Mouse (Mus musculus) frontal cortex, adult (tissue): ENCODE measurements around the gene Dnm2.
"Not testable (repeated sequence)": the region's sequence is repeated elsewhere in the genome, so short reads cannot be mapped to it uniquely, and the experiment has no call there.

Experiments used
- ATAC-seq: cut with Nextera tagmentation; 2 replicates; pipeline ENCODE4 v1.9.2; 2017; ENCODE audit warnings: mild to moderate bottlenecking, moderate library complexity, mixed read lengths; ENCODE audit not compliant: low TSS enrichment

Dnm2 gene

GRCm38 (mm10) chr9:21505767-21506166, 81.1 kb downstream of the Dnm2 start:
- ATAC-seq = no peak

GRCm38 (mm10) chr9:21507753-21508430, 83.2 kb downstream of the Dnm2 start:
- no peak for ATAC-seq

- no peak for ATAC-seq
Observed at GRCm38 (mm10) chr9:21508871-21509404, 84.2 kb downstream of the Dnm2 start.

- ATAC-seq = peak; percentile 89
Observed at GRCm38 (mm10) chr9:21509772-21510688, 85.3 kb downstream of the Dnm2 start, which contains the start of gene Tmed1. Gene Tmed1, minus strand, starts transcription at chr9:21510252.

GRCm38 (mm10) chr9:21510689-21511015, 85.9 kb downstream of the Dnm2 start:
- no peak for ATAC-seq

- ATAC-seq = no peak
Observed at GRCm38 (mm10) chr9:21511052-21511451, 86.3 kb downstream of the Dnm2 start.

GRCm38 (mm10) chr9:21513466-21513865, 88.8 kb downstream of the Dnm2 start:
- ATAC-seq = no peak

- no peak for ATAC-seq
Observed at GRCm38 (mm10) chr9:21517947-21518495, 93.3 kb downstream of the Dnm2 start.

GRCm38 (mm10) chr9:21518690-21519089, 94.0 kb downstream of the Dnm2 start:
- ATAC-seq = not testable (repeated sequence)

GRCm38 (mm10) chr9:21525142-21525936, 100.6 kb downstream of the Dnm2 start:
- ATAC-seq = no peak

GRCm38 (mm10) chr9:21525937-21526633, 101.4 kb downstream of the Dnm2 start, which contains the start of gene AB124611:
Gene AB124611, plus strand, starts transcription at chr9:21526176.
- ATAC-seq = no peak

- ATAC-seq = no peak
Observed at GRCm38 (mm10) chr9:21526634-21526944, 101.9 kb downstream of the Dnm2 start.

GRCm38 (mm10) chr9:21527100-21527801, 102.5 kb downstream of the Dnm2 start:
- no peak for ATAC-seq

GRCm38 (mm10) chr9:21527917-21528324, 103.2 kb downstream of the Dnm2 start:
- no peak for ATAC-seq

- no peak for ATAC-seq
Observed at GRCm38 (mm10) chr9:21536501-21536900, 111.8 kb downstream of the Dnm2 start.

- no peak for ATAC-seq
Observed at GRCm38 (mm10) chr9:21537009-21537408, 112.3 kb downstream of the Dnm2 start.

- no peak for ATAC-seq
Observed at GRCm38 (mm10) chr9:21539981-21540753, 115.5 kb downstream of the Dnm2 start.

- ATAC-seq = not testable (repeated sequence)
Observed at GRCm38 (mm10) chr9:21542001-21542400, 117.3 kb downstream of the Dnm2 start.

- peak; percentile 52 for ATAC-seq
Observed at GRCm38 (mm10) chr9:21545351-21545915, 120.7 kb downstream of the Dnm2 start.
